Mouse (Mus musculus) thymus, adult 2 months (tissue): ENCODE data around the gene Josd2.

ENCODE experiments used
- CTCF ChIP-seq: fragments of 200-500 bp; IDR thresholded peaks from 2 replicates; pipeline ENCODE4 v1.5.1; 2012; ENCODE audit warnings: mild to moderate bottlenecking, control low read depth, low read length, moderate library complexity, borderline replicate concordance; ENCODE audit not compliant: control insufficient read depth, poor library complexity, insufficient read depth; ENCODE audit errors: extremely low read depth
- POLR2A ChIP-seq: fragments of 200-500 bp; IDR thresholded peaks from 2 replicates; pipeline ENCODE4 v1.6.1; 2012; ENCODE audit warnings: mild to moderate bottlenecking, low read length, control low read depth, moderate library complexity; ENCODE audit not compliant: control insufficient read depth, poor library complexity, insufficient read depth; ENCODE audit errors: extremely low read depth

DNA sequence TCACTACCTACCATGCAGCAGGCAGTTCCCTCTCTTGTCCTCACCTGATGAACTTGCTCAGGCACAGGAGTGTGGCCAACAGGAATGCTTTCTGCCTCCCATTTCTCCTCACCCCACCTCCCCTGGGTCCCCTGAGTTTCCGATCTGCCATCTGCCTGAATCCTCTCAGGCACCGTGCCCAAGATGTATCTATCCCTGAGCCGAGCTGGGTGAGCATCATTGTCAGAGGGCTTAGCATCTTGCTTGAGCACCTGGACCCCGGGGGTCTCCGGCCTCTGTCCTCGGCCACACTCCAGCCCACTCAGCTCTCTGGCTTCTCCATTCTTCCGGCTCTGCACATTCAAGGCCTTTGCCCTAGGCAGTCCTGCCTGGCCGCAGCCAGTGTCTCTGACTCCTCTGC is 29.8 kb upstream of the Josd2 start:
- no peak for TF ChIP-seq POLR2A
- TF ChIP-seq CTCF, result no peak
